Mouse (Mus musculus) megakaryocyte-erythroid progenitor cell, adult 5-6 weeks (primary cell): Measurements from ENCODE around the gene Nup210l. TPM values are rescaled to one million over a fixed set of nuclear protein-coding genes. Genes with fewer than 3 reads are reported as not detected.
"Not testable (repeated sequence)": the region's sequence is repeated elsewhere in the genome, so short reads cannot be mapped to it uniquely, and the experiment has no call there.

Experiments used
- ATAC-seq: replicated peaks from 2 replicates; pipeline ENCODE4 v1.8.0; 2016; ENCODE audit warnings: mild to moderate bottlenecking, inconsistent platforms; ENCODE audit not compliant: severe bottlenecking, poor library complexity, low FRiP score, low TSS enrichment
- total RNA-seq, 2 experiments: library from RNA; stranded (forward) in 1 of 2; stranded (reverse) in 1 of 2; fragments of 200-1000, 215-1000 nt in 1 of 2; fragments of >200 nt in 1 of 2; fragmentation: Nextera tagmentation in 1 of 2; gene quantifications; 2 replicates each; pipeline ENCODE4 v1.2.3; 2014 to 2017

Gene Nup210l
- total RNA-seq, 2 experiments from 2014 or later: not detected

DNA sequence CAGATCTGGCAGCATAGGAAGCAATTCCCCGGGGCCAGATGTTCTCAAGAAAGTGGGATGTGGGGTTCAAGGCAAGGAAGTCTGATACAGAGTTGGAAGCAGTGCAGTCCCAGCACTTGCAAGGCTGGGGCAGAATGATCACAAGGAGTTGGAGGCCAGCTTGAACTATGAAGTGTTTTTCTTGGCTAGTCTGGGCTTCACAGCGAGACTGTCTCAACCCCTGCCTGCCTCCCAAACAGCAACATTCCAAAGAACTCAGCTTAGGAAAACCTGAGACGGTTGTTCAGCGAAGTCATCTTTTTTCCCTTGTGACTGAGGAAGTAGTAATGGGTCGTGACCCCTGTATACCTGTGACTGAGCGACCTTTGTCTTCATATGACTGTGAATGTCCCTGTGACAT, 146.9 kb downstream of the Nup210l start:
- no peak for ATAC-seq

DNA sequence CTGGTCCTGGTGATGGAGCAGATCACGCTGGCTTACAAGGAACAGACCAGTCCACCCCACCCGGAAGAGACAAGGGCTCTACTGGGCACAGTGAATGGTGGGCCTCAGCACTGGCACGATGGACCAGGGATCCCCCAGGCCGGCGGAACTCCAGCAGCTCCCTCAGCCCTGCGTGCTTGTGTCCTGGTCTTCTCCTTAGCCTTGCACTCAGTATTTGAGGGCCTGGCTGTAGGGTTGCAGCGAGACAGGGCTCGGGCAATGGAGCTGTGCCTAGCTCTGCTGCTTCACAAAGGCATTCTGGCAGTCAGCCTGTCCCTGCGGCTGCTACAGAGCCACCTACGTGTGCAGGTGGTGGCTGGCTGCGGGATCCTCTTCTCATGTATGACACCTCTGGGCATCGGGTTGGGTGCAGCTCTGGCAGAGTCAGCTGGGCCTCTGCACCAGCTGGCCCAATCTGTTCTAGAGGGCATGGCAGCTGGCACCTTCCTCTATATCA, 147.8 kb downstream of the Nup210l start:
- not testable (repeated sequence) for ATAC-seq

DNA sequence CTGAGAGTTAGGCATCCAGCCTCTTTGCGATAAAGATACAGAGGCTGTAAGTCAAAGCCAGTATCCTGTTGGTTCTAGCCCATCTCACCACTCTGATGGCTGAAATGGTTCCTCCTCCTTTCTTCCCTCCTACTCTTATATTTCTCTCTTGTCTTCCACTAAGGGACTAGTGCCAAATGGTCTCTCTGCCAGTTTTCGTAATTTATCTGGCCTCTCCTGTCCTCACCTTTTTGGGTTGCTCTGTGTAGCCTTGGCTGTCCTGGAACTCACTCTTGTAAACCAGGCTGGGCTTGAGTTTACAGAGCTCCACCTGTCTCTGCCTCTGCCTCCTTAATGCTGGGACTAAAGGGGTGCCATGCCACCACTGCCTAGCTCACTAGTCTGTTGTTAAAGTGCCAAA, 148.7 kb downstream of the Nup210l start:
- not testable (repeated sequence) for ATAC-seq

DNA sequence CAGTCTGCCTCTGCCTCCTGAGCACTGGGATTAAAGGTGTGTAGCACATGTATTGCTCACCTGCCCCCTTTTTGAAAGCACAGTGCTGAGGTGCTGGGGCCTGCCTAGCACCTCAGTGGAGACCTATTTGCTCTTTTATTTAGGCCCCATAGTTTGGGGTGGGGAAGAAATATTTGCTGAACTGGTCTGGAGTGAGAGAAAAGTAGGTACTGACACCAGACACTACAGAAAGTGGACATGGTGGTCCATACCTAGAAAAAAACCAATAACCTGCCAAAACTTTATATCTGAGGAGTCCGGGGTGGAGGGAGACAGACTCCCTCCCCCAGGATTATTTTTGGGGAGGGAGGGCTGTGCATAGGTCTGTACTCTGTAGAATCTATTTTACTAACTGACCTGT, 149.2 kb downstream of the Nup210l start:
- ATAC-seq: not testable (repeated sequence)

DNA sequence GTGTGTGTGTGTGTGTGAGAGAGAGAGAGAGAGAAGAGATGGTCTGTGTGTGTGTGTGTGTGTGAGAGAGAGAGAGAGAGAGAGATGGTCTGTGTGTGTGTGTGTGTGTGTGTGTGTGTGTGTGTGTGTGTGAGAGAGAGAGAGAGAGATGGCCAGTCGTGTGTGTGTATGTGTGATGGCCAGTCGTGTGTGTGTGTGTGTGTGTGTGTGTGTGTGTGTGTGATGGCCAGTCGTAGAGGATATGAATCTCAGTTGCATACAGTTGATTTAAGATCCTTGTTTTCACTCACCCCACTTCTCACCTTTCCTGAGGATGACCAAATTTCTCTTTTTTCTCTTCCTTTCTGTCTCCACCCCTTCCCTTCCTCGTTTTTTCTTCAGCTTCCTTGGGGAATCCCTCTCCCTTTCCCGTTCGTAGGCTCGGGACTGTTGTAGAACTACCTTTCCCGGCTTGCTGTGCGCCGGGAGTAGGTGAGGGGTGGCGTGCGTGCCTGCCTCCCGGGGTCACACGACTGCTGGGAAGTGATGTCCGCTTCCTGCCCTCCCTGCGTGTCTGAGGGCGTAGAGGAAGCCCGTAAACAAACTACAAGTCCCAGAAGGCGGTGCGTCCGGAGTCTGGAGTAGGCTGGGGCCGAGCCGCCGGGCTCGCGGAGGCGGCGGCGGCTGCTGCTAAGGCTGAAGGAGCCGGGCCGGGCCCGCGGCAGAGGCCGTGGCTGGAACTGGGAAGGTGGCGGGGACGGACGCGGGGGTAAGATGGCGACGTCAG, 149.9 kb downstream of the Nup210l start, which contains the start of gene Crtc2:
Gene Crtc2, plus strand, starts transcription at position 511 of the 766 bp plus-strand sequence.
- peak; percentile 96 for ATAC-seq

DNA sequence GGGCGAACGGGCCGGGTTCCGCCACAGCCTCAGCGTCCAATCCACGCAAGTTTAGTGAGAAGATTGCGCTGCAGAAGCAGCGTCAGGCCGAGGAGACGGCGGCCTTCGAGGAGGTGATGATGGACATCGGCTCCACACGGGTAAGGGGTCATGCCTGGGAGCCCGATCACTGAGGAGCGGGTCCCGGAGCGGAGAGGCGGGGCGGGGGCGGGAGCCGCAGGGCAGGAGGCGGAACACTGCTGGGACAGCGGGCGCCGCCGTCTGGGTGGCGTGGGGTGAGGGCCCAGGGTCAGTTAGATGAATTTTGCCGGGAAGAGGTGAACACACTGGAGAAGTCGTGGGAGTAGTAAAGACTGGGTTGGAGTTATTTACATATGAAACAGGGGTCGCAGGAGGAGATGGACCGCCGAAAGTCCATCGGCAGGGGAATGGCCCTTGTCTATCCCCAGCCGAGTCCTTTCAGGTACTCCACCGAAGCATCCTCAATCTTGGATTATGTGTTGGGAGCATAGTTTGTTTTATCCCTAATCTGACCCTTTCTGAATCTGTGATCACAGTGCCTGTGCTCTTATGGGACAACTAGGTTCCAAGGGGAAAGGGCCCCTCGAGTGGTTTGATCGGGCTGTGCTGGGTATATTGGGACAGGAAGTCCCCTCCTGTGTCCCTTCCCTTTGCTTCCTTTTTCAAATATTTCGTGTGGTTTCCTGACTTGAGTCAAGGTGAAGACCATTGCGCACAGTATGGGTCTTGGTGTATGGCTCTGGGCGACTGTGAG, 150.7 kb downstream of the Nup210l start:
- ATAC-seq: peak; percentile 48

DNA sequence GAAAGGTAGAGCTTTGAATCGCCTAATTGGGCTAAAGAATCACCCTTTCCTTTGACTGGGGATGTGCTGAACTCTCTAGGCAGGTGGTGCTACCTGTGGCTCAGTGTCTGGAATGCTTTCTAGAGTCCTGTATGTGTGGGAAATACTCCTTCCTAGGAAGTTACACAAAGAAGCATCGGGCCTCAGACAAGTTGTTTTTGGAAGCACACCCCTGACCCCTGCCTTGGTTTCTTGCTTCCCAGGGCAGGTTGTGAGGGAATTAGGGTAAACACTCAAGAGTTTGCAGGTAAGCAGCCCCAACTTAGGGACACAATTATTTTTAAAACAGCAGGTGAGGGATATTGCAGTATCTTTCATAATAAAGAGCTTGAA, 151.2 kb downstream of the Nup210l start:
- no peak for ATAC-seq

DNA sequence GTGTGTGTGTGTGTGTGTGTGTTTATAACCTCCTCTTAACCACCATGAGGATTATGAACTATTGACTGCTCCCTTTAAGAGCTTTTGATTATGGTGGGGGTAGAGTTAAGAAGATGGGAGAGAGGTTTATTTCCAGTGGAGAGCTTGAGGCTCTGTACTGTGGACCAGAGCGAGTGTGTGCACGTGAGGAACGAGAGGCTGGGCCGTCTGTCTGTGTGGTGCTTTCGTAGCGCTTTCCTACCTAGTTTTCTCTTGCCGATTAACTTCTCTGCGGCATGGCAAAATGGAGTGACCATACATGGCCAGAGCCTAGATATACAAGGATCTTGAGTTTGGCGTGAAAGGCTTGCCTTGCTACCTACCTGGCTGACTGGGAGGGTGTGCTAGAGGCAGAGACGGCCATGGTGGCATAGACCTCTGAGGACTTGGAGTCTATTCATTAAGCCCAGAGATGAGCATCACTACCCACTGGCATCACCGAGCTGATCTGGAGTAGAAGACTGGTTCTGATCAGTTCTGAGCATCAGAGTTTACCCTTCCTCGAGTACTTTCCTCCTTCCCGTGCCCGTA, 151.9 kb downstream of the Nup210l start:
- ATAC-seq: no peak

DNA sequence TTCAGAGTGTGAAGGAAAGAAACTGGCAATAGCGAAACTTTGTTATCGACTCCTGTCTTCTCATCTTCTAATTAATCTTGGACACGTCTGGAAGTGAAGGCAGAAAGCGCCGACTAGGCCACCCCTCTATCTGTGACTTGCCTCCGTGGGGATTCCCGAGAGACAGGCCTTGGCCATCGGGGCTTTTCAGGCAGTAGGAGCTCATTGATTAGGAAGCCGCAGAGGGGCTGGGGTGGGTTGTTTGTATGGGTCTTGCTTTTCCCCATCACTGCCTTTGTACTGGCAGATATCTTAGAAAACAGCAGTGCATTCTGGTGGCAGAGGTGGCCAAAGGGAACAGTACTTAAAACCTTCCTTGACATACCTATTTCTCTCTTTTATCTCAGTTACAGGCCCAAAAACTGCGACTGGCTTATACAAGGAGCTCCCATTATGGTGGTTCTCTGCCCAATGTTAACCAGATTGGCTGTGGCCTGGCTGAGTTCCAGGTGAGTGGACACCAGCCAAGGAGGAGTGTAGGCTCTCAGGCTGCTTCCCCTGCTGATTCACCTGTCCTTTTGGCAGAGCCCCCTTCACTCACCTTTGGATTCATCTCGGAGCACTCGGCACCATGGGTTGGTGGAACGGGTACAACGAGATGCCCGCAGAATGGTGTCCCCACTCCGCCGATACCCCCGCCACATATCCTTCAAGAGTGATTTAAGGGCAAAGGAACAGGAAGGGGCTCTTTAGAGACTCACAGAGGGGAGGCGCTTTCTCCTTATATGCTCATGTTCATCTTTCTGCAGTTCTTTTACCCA, 153.0 kb downstream of the Nup210l start:
- ATAC-seq: no peak

DNA sequence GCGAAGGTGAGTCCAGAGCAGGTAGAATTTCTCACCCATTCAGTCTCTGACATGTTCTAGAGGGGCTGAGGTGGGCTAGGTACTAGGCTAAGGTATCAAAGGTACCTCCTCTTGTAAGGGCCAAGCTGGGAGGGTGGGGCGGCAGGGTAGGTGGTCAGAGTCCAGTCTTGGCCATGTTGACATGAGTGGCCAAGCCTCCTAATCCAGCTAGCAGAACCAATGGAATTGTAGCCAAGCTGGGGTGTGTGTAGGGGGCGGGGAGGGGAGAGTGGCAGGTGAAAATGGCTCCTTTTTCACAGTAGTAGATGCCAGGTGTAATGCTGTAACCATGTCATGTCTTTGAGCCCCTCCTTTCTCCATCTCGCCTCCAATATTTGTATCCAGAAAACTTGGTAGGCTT, 154.6 kb downstream of the Nup210l start:
- ATAC-seq: no peak

Other genes with a start within 250 kb of the Nup210l start
- 0.27 TPM in 1 of 2 replicates, not detected in the other for gene Il6ra, start 190.9 kb upstream of the Nup210l start, total RNA-seq (2014; fragmentation: Nextera tagmentation)
- gene Il6ra, start 190.9 kb upstream of the Nup210l start, total RNA-seq (2017): 0.80 TPM in 2 replicates
- 4.6 and 9.4 TPM in 2 replicates for gene Atp8b2, start 140.6 kb upstream of the Nup210l start, total RNA-seq (2014; fragmentation: Nextera tagmentation)
- 7.8 and 12.8 TPM in 2 replicates for gene Atp8b2, start 140.6 kb upstream of the Nup210l start, total RNA-seq (2017)
- 162 and 225 TPM in 2 replicates for gene Hax1, start 105.4 kb upstream of the Nup210l start, total RNA-seq (2014; fragmentation: Nextera tagmentation)
- gene Hax1, start 105.4 kb upstream of the Nup210l start, total RNA-seq (2017): 72.2 and 78.6 TPM in 2 replicates
- 47.5 and 67.7 TPM in 2 replicates for gene 4933434E20Rik, start 52.5 kb upstream of the Nup210l start, total RNA-seq (2014; fragmentation: Nextera tagmentation)
- 42.7 and 55.0 TPM in 2 replicates for gene 4933434E20Rik, start 52.5 kb upstream of the Nup210l start, total RNA-seq (2017)
- 319 and 326 TPM in 2 replicates for gene Ubap2l, start 51.5 kb upstream of the Nup210l start, total RNA-seq (2014; fragmentation: Nextera tagmentation)
- gene Ubap2l, start 51.5 kb upstream of the Nup210l start, total RNA-seq (2017): 151 and 159 TPM in 2 replicates
- gene Tpm3, start 31.5 kb upstream of the Nup210l start, total RNA-seq (2014; fragmentation: Nextera tagmentation): 192 and 222 TPM in 2 replicates
- gene Tpm3, start 31.5 kb upstream of the Nup210l start, total RNA-seq (2017): 375 and 390 TPM in 2 replicates
- gene Rps27, start 109.5 kb downstream of the Nup210l start, total RNA-seq (2014; fragmentation: Nextera tagmentation): 6,200 and 6,584 TPM in 2 replicates
- gene Rps27, start 109.5 kb downstream of the Nup210l start, total RNA-seq (2017): 4,833 and 5,025 TPM in 2 replicates
- 4.0 TPM in 1 of 2 replicates, not detected in the other for gene Rab13, start 109.6 kb downstream of the Nup210l start, total RNA-seq (2014; fragmentation: Nextera tagmentation)
- 0.38 and 0.72 TPM in 2 replicates for gene Rab13, start 109.6 kb downstream of the Nup210l start, total RNA-seq (2017)
- 72.0 and 95.1 TPM in 2 replicates for gene Jtb, start 127.5 kb downstream of the Nup210l start, total RNA-seq (2014; fragmentation: Nextera tagmentation)
- 38.3 and 48.5 TPM in 2 replicates for gene Jtb, start 127.5 kb downstream of the Nup210l start, total RNA-seq (2017)
- gene Creb3l4, start 139.4 kb downstream of the Nup210l start, total RNA-seq (2014; fragmentation: Nextera tagmentation): not detected in 2 replicates
- not detected in 2 replicates for gene Creb3l4, start 139.4 kb downstream of the Nup210l start, total RNA-seq (2017)
- gene Slc39a1, start 144.0 kb downstream of the Nup210l start, total RNA-seq (2014; fragmentation: Nextera tagmentation): 21.9 and 23.2 TPM in 2 replicates
- 27.2 and 36.8 TPM in 2 replicates for gene Slc39a1, start 144.0 kb downstream of the Nup210l start, total RNA-seq (2017)
- 33.0 and 45.4 TPM in 2 replicates for gene Crtc2, start 150.0 kb downstream of the Nup210l start, total RNA-seq (2014; fragmentation: Nextera tagmentation)
- gene Crtc2, start 150.0 kb downstream of the Nup210l start, total RNA-seq (2017): 5.6 and 10.8 TPM in 2 replicates
- 32.4 and 33.3 TPM in 2 replicates for gene Dennd4b, start 161.1 kb downstream of the Nup210l start, total RNA-seq (2014; fragmentation: Nextera tagmentation)
- 7.0 and 21.5 TPM in 2 replicates for gene Dennd4b, start 161.1 kb downstream of the Nup210l start, total RNA-seq (2017)
- 65.5 and 68.0 TPM in 2 replicates for gene Gatad2b, start 189.0 kb downstream of the Nup210l start, total RNA-seq (2014; fragmentation: Nextera tagmentation)
- 23.8 and 28.5 TPM in 2 replicates for gene Gatad2b, start 189.0 kb downstream of the Nup210l start, total RNA-seq (2017)